Mouse (Mus musculus): ENCODE measurements around the gene Bbof1. TPM values are rescaled to one million over a fixed set of nuclear protein-coding genes. Genes with fewer than 3 reads are reported as not detected.

Gene Bbof1
- polyA plus RNA-seq, 1 experiment from 2014 or later: 2.8 TPM

GRCm38 (mm10) chr12:84404541-84404940, 4.3 kb upstream of the Bbof1 start:
- ATAC-seq (no peak), DNase-seq (ENCODE audit: low spot score) (no peak)
- Histone ChIP-seq H3K9me3 (ENCODE audit: low read length) (no peaks in the 10 kb centered on the region), H3K4me3 (ENCODE audit: low read depth, low read length) (no peak overlapping the region), H3K36me3 (ENCODE audit: insufficient read depth, low read length) (no peaks in the 10 kb centered on the region), H3K9ac (replicated peaks; ENCODE audit: low read depth) (no peak overlapping the region), H3K4me1 (ENCODE audit: insufficient read depth, low read depth, low read length) (no peaks in the 10 kb centered on the region), H3K4me2 (replicated peaks; ENCODE audit: low read depth, low read length) (no peak overlapping the region), H3K27me3 (replicated peaks; ENCODE audit: insufficient read depth, low read length) (no peaks in the 10 kb centered on the region), H3K27ac (ENCODE audit: low read length) (no peak overlapping the region)
- TF ChIP-seq EP300 (IDR thresholded peaks at IDR 0.05) (no peak), CTCF (IDR thresholded peaks at IDR 0.05) (no peak)
- WGBS: 92% methylated on average over 6 of the region's 6 CpGs

GRCm38 (mm10) chr12:84407259-84407658, 1.6 kb upstream of the Bbof1 start:
- DNase-seq (ENCODE audit: low spot score): no peak
- Histone ChIP-seq H3K4me1 (ENCODE audit: insufficient read depth, low read depth, low read length) (no peaks in the 10 kb centered on the region), H3K4me3 (ENCODE audit: low read depth, low read length) (no peak overlapping the region), H3K27ac (ENCODE audit: low read length) (no peak overlapping the region), H3K36me3 (ENCODE audit: insufficient read depth, low read length) (no peaks in the 10 kb centered on the region), H3K27me3 (replicated peaks; ENCODE audit: insufficient read depth, low read length) (no peaks in the 10 kb centered on the region), H3K9ac (replicated peaks; ENCODE audit: low read depth) (no peak overlapping the region), H3K4me2 (replicated peaks; ENCODE audit: low read depth, low read length) (no peak overlapping the region), H3K9me3 (ENCODE audit: low read length) (no peaks in the 10 kb centered on the region)
- TF ChIP-seq CTCF (IDR thresholded peaks at IDR 0.05): peak; percentile 26; the same call in 1 of the 2 replicates
- TF ChIP-seq EP300 (IDR thresholded peaks at IDR 0.05): no peak
- no peak for ATAC-seq
- 61% methylated on average over 4 of the region's 4 CpGs for whole genome bisulfite sequencing

- H3K27me3 ChIP-seq (replicated peaks; ENCODE audit: insufficient read depth, low read length): no peaks in the 10 kb centered on the region
- peak; percentile 71 for ATAC-seq
- H3K4me2 ChIP-seq (replicated peaks; ENCODE audit: low read depth, low read length): peak overlapping the region; percentile 98
- H3K27ac ChIP-seq (ENCODE audit: low read length): peak overlapping the region; percentile 87
- 2% methylated on average over 46 of the region's 52 CpGs for WGBS
- DNase-seq (ENCODE audit: low spot score): peak; percentile 47
- H3K4me3 ChIP-seq (ENCODE audit: low read depth, low read length): peak overlapping the region; percentile 83
- no peaks in the 10 kb centered on the region for H3K4me1 ChIP-seq (ENCODE audit: insufficient read depth, low read depth, low read length)
- H3K36me3 ChIP-seq (ENCODE audit: insufficient read depth, low read length): no peaks in the 10 kb centered on the region
- peak overlapping the region; percentile 72 for H3K9ac ChIP-seq (replicated peaks; ENCODE audit: low read depth)
- no peaks in the 10 kb centered on the region for H3K9me3 ChIP-seq (ENCODE audit: low read length)
- no peak for TF ChIP-seq EP300 (IDR thresholded peaks at IDR 0.05)
- TF ChIP-seq CTCF (IDR thresholded peaks at IDR 0.05): no peak; the same call in 1 of the 2 replicates
Measured at GRCm38 (mm10) chr12:84407874-84408818, 725 bp upstream of the Bbof1 start.

DNA sequence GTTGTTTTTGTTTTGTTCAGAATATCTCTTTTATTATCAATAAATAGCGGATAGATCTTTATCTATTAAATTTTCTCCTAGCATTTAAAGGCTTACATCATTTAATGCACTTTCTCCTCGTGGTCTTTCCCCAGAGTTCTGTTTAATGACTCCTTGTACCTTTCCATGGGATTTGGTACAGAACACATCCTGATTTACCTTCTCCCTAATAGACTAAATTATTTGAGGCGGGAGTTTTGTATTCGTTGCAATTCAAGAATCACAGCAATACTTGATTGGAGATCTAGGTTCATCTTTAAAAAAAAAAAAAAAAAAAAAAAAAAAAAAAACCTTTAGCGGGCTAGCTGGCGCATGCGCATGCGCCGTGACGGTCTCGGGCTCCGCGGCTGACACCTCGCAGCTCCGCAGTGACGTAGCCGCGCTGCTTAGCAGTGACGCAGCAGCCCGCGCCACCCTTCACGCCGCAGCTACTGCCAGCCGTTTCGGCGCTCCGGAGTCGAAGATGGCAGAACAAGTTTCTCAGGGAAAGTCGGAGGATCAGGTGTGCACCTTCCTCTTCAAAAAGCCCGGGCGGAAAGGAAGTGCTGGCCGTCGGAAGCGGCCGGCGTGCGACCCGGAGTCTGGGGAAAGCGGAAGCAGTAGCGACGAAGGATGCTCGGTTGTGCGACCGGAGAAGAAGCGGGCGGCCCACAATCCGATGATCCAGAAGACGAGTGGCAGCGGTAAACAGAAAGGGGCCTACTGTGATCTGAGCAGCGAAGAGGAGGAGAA, 8.1 kb downstream of the Bbof1 start, which contains the start of gene Rnf113a2:
Rnf113a2 (plus strand) TSS at position 363 of the 771 bp plus-strand sequence.
- Histone ChIP-seq H3K36me3 (ENCODE audit: insufficient read depth, low read length) (no peaks in the 10 kb centered on the region), H3K4me2 (replicated peaks; ENCODE audit: low read depth, low read length) (peak within 1 kb of the TSS; percentile 73), H3K9ac (replicated peaks; ENCODE audit: low read depth) (peak within 1 kb of the TSS; percentile 75), H3K4me1 (ENCODE audit: insufficient read depth, low read depth, low read length) (peaks cover 4% of the 10 kb centered on the region; the same call in 1 of the 2 replicates), H3K4me3 (ENCODE audit: low read depth, low read length) (peak within 1 kb of the TSS; percentile 67), H3K27me3 (replicated peaks; ENCODE audit: insufficient read depth, low read length) (no peaks in the 10 kb centered on the region), H3K27ac (ENCODE audit: low read length) (peak within 1 kb of the TSS; percentile 75), H3K9me3 (ENCODE audit: low read length) (no peaks in the 10 kb centered on the region)
- TF ChIP-seq EP300 (IDR thresholded peaks at IDR 0.05) (no peak), CTCF (IDR thresholded peaks at IDR 0.05) (no peak)
- DNase-seq (ENCODE audit: low spot score) (peak; percentile 96), ATAC-seq (peak; percentile 99)
- WGBS: 3% methylated on average over 50 of the region's 50 CpGs

GRCm38 (mm10) chr12:84417605-84417922, 8.7 kb downstream of the Bbof1 start:
- Histone ChIP-seq H3K4me1 (ENCODE audit: insufficient read depth, low read depth, low read length) (peaks cover 4% of the 10 kb centered on the region; the same call in 1 of the 2 replicates), H3K9me3 (ENCODE audit: low read length) (no peaks in the 10 kb centered on the region), H3K36me3 (ENCODE audit: insufficient read depth, low read length) (no peaks in the 10 kb centered on the region), H3K27me3 (replicated peaks; ENCODE audit: insufficient read depth, low read length) (no peaks in the 10 kb centered on the region), H3K27ac (ENCODE audit: low read length) (peak overlapping the region; percentile 75), H3K4me2 (replicated peaks; ENCODE audit: low read depth, low read length) (peak overlapping the region; percentile 73), H3K9ac (replicated peaks; ENCODE audit: low read depth) (peak overlapping the region; percentile 75), H3K4me3 (ENCODE audit: low read depth, low read length) (peak overlapping the region; percentile 67)
- WGBS: 35% methylated on average over 18 of the region's 18 CpGs
- TF ChIP-seq EP300 (IDR thresholded peaks at IDR 0.05): no peak
- TF ChIP-seq CTCF (IDR thresholded peaks at IDR 0.05): no peak
- DNase-seq (ENCODE audit: low spot score): no peak
- ATAC-seq: no peak

GRCm38 (mm10) chr12:84423990-84424389, 15.1 kb downstream of the Bbof1 start:
- DNase-seq (ENCODE audit: low spot score): no peak
- Histone ChIP-seq H3K9ac (replicated peaks; ENCODE audit: low read depth) (no peak overlapping the region), H3K36me3 (ENCODE audit: insufficient read depth, low read length) (no peaks in the 10 kb centered on the region), H3K4me2 (replicated peaks; ENCODE audit: low read depth, low read length) (no peak overlapping the region), H3K27me3 (replicated peaks; ENCODE audit: insufficient read depth, low read length) (no peaks in the 10 kb centered on the region), H3K9me3 (ENCODE audit: low read length) (no peaks in the 10 kb centered on the region), H3K4me1 (ENCODE audit: insufficient read depth, low read depth, low read length) (no peaks in the 10 kb centered on the region), H3K4me3 (ENCODE audit: low read depth, low read length) (no peak overlapping the region), H3K27ac (ENCODE audit: low read length) (no peak overlapping the region)
- WGBS: 45% methylated on average over 3 of the region's 3 CpGs
- no peak for TF ChIP-seq CTCF (IDR thresholded peaks at IDR 0.05)
- TF ChIP-seq EP300 (IDR thresholded peaks at IDR 0.05): no peak
- ATAC-seq: no peak

Data from lung, postnatal 0 days (tissue).